Mouse (Mus musculus): ENCODE measurements around the gene Stk39.

GRCm38 (mm10) chr2:68437920-68438319 is 34.1 kb downstream of the Stk39 start:
- TF ChIP-seq POLR2A (IDR thresholded peaks at IDR 0.05; ENCODE audit: insufficient read depth, low read depth, low read length) = no peak
- TF ChIP-seq CTCF (IDR thresholded peaks at IDR 0.05; ENCODE audit: insufficient read depth, low read depth, low read length) = no peak

All from olfactory bulb, adult 2 months (tissue).